Mouse (Mus musculus): ENCODE data around the gene Nppc.

DNA sequence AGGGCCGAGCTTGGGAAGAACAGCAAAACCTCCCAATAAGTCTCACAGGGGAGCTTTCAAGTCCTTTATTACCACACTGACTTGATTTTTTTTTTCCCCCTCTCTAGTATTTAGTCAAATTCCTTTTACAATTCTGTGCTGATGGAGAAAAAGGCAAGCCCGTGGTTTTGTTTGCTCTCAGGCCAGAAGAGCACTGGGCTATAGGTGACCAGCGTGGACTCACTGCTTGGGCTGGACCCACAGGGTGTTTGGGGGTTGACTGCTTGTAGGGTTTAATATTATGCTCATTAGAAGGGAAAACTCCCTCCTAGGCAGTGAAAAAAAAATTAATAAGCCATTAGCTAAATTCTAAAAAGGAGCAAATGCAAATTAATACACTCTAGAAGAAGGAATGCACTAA lies 36.9 kb downstream of the Nppc start:
- TF ChIP-seq CTCF (IDR thresholded peaks at IDR 0.05; ENCODE audit: low read depth), result no peak
- no peak for TF ChIP-seq EP300 (IDR thresholded peaks at IDR 0.05; ENCODE audit: low read depth)
